Mouse (Mus musculus) monocyte, adult 2 months (primary cell): Measurements from ENCODE around the gene Snrk.
A peak's percentile ranks its signal among the peaks of the same experiment; 100 is the strongest.

Experiments
- DNase-seq, 2 experiments: peaks; one replicate each; pipeline ENCODE4 v3.0.0; 2022; ENCODE audit warnings: low spot score in 2 of 2, low read depth in 1 of 2

Gene Snrk

GRCm38 (mm10) chr9:122107701-122108375, 9.2 kb upstream of the Snrk start:
- DNase-seq: no peak

- DNase-seq: no peak
Observed at GRCm38 (mm10) chr9:122109553-122110225, 7.4 kb upstream of the Snrk start.

- no peak for DNase-seq
Observed at GRCm38 (mm10) chr9:122110508-122110907, 6.6 kb upstream of the Snrk start.

- DNase-seq: no peak
Observed at GRCm38 (mm10) chr9:122110921-122111320, 6.1 kb upstream of the Snrk start.

GRCm38 (mm10) chr9:122115552-122115951, 1.5 kb upstream of the Snrk start:
- no peak for DNase-seq

GRCm38 (mm10) chr9:122116359-122116758, 707 bp upstream of the Snrk start:
- DNase-seq: no peak

- no peak for DNase-seq
Observed at GRCm38 (mm10) chr9:122117692-122118529, 845 bp downstream of the Snrk start.

- no peak for DNase-seq
Observed at GRCm38 (mm10) chr9:122120089-122120488, 3.0 kb downstream of the Snrk start.

GRCm38 (mm10) chr9:122122113-122122512, 5.0 kb downstream of the Snrk start:
- DNase-seq: peak; percentile 12 to 36

- DNase-seq: no peak
Observed at GRCm38 (mm10) chr9:122123181-122123580, 6.1 kb downstream of the Snrk start.

- no peak for DNase-seq
Observed at GRCm38 (mm10) chr9:122125723-122126290, 8.7 kb downstream of the Snrk start.

GRCm38 (mm10) chr9:122126790-122127189, 9.7 kb downstream of the Snrk start:
- no peak for DNase-seq

- DNase-seq: no peak
Observed at GRCm38 (mm10) chr9:122127271-122127785, 10.3 kb downstream of the Snrk start.

GRCm38 (mm10) chr9:122128686-122129085, 11.6 kb downstream of the Snrk start:
- DNase-seq: no peak

GRCm38 (mm10) chr9:122130666-122131065, 13.6 kb downstream of the Snrk start:
- DNase-seq: no peak

GRCm38 (mm10) chr9:122132145-122132544, 15.1 kb downstream of the Snrk start:
- no peak for DNase-seq

GRCm38 (mm10) chr9:122135095-122135884, 18.2 kb downstream of the Snrk start:
- no peak for DNase-seq

- no peak for DNase-seq
Observed at GRCm38 (mm10) chr9:122135885-122136170, 18.8 kb downstream of the Snrk start.

GRCm38 (mm10) chr9:122137960-122138359, 20.9 kb downstream of the Snrk start:
- DNase-seq: no peak

- DNase-seq: no peak
Observed at GRCm38 (mm10) chr9:122138371-122139029, 21.4 kb downstream of the Snrk start.
